Mouse (Mus musculus) brain, embryonic 14.5 days (tissue): ENCODE data around the gene Bcl2l1.

Experiments
- CTCF ChIP-seq: fragments of 200-500 bp; IDR thresholded peaks from 2 replicates; pipeline ENCODE4 v1.5.1; 2012; ENCODE audit warnings: inconsistent platforms, mild to moderate bottlenecking, moderate library complexity, borderline replicate concordance; ENCODE audit not compliant: insufficient read depth, insufficient read length; ENCODE audit errors: extremely low read depth
- POLR2A ChIP-seq: fragments of 200-500 bp; IDR thresholded peaks from 2 replicates; pipeline ENCODE4 v1.6.1; 2012; ENCODE audit warnings: mild to moderate bottlenecking, inconsistent platforms, borderline replicate concordance; ENCODE audit not compliant: poor library complexity, insufficient read depth, insufficient read length, severe bottlenecking; ENCODE audit errors: extremely low read depth

DNA sequence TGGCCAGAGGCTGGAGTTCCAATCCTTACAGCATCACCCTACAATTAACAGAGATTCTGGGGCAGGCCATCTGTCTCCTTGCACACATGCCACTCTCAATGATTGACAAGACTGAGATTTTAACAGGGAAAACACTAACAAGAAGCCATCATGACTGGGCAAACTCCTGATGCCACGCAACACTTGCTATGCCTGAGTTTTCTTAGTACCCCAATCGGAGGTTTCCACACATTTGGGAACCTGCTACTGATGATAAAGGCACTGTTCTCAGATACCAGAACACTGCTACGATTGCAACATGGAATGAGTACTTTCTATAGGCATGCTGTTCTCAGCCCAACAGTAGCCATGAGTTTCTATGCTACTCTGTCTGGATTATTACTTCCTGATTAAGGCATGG, 5.0 kb downstream of the Bcl2l1 start:
- no peak for TF ChIP-seq CTCF
- TF ChIP-seq POLR2A = no peak
